Mouse (Mus musculus): ENCODE results near the gene Atf6. TPM values are rescaled to one million over a fixed set of nuclear protein-coding genes. Genes with fewer than 3 reads are reported as not detected.

Gene Atf6
- total RNA-seq, 1 experiment, result 33.2 TPM

- no peak overlapping the region for H3K9ac ChIP-seq (ENCODE audit: insufficient read depth, low read depth, low read length, poor library complexity, severe bottlenecking)
- no peaks in the 10 kb centered on the region for H3K36me3 ChIP-seq (ENCODE audit: control insufficient read depth, insufficient read depth, low read length, poor library complexity, severe bottlenecking)
- DNase-seq (ENCODE audit: low read depth, low spot score), result no peak
- H3K4me1 ChIP-seq (ENCODE audit: control insufficient read depth in 2 of 2, insufficient read depth in 2 of 2, low read length in 2 of 2, poor library complexity in 1 of 2), result no peaks in the 10 kb centered on the region
- H3K4me3 ChIP-seq (ENCODE audit: insufficient read depth in 1 of 2, low read depth in 1 of 2, low read length in 2 of 2, poor library complexity in 1 of 2, severe bottlenecking in 1 of 2), result no peak overlapping the region
- H3K27ac ChIP-seq (ENCODE audit: insufficient read depth, low read depth, low read length, poor library complexity, severe bottlenecking), result no peak overlapping the region
- TF ChIP-seq CHD2 (IDR thresholded peaks at IDR 0.05; ENCODE audit: low read depth, low read length) (no peak), ZC3H11A (IDR thresholded peaks at IDR 0.05; ENCODE audit: borderline replicate concordance, low read depth, low read length) (no peak), ZNF384 (IDR thresholded peaks at IDR 0.05; ENCODE audit: low read depth, low read length) (no peak), HCFC1 (IDR thresholded peaks at IDR 0.05; ENCODE audit: borderline replicate concordance, insufficient read depth, low read length) (no peak), MAFK (IDR thresholded peaks at IDR 0.05; ENCODE audit: insufficient read depth, low read depth, low read length) (no peak)
- no peaks in the 10 kb centered on the region for H3K9me3 ChIP-seq (ENCODE audit: control insufficient read depth, insufficient read depth, low read depth, low read length)
- in situ Hi-C loops (cut with MboI; ENCODE audit: low sequenced_read_pairs in 2 of 2, unreplicated experiment in 2 of 2), result no loop called here
These were observed 115.8 kb downstream of the Atf6 start for GRCm38 (mm10) chr1:170751797-170752196.

- Histone ChIP-seq H3K4me1 (ENCODE audit: control insufficient read depth in 2 of 2, insufficient read depth in 2 of 2, low read length in 2 of 2, poor library complexity in 1 of 2) (no peaks in the 10 kb centered on the region), H3K9ac (ENCODE audit: insufficient read depth, low read depth, low read length, poor library complexity, severe bottlenecking) (no peak overlapping the region), H3K4me3 (ENCODE audit: insufficient read depth in 1 of 2, low read depth in 1 of 2, low read length in 2 of 2, poor library complexity in 1 of 2, severe bottlenecking in 1 of 2) (no peak overlapping the region), H3K9me3 (ENCODE audit: control insufficient read depth, insufficient read depth, low read depth, low read length) (no peaks in the 10 kb centered on the region), H3K27ac (ENCODE audit: insufficient read depth, low read depth, low read length, poor library complexity, severe bottlenecking) (no peak overlapping the region), H3K36me3 (ENCODE audit: control insufficient read depth, insufficient read depth, low read length, poor library complexity, severe bottlenecking) (no peaks in the 10 kb centered on the region)
- in situ Hi-C loops (cut with MboI; ENCODE audit: low sequenced_read_pairs in 2 of 2, unreplicated experiment in 2 of 2), result no loop called here
- no peak for DNase-seq (ENCODE audit: low read depth, low spot score)
- TF ChIP-seq HCFC1 (IDR thresholded peaks at IDR 0.05; ENCODE audit: borderline replicate concordance, insufficient read depth, low read length), result no peak
- TF ChIP-seq ZNF384 (IDR thresholded peaks at IDR 0.05; ENCODE audit: low read depth, low read length), result no peak
- TF ChIP-seq CHD2 (IDR thresholded peaks at IDR 0.05; ENCODE audit: low read depth, low read length), result no peak
- no peak for TF ChIP-seq ZC3H11A (IDR thresholded peaks at IDR 0.05; ENCODE audit: borderline replicate concordance, low read depth, low read length)
- no peak for TF ChIP-seq MAFK (IDR thresholded peaks at IDR 0.05; ENCODE audit: insufficient read depth, low read depth, low read length)
These were observed 121.0 kb downstream of the Atf6 start for GRCm38 (mm10) chr1:170746523-170746922.

GRCm38 (mm10) chr1:170741497-170742246 lies 125.9 kb downstream of the Atf6 start:
- H3K4me3 ChIP-seq (ENCODE audit: insufficient read depth in 1 of 2, low read depth in 1 of 2, low read length in 2 of 2, poor library complexity in 1 of 2, severe bottlenecking in 1 of 2), result no peak overlapping the region
- no peaks in the 10 kb centered on the region for H3K36me3 ChIP-seq (ENCODE audit: control insufficient read depth, insufficient read depth, low read length, poor library complexity, severe bottlenecking)
- H3K27ac ChIP-seq (ENCODE audit: insufficient read depth, low read depth, low read length, poor library complexity, severe bottlenecking), result no peak overlapping the region
- H3K4me1 ChIP-seq (ENCODE audit: control insufficient read depth in 2 of 2, insufficient read depth in 2 of 2, low read length in 2 of 2, poor library complexity in 1 of 2), result no peaks in the 10 kb centered on the region
- TF ChIP-seq HCFC1 (IDR thresholded peaks at IDR 0.05; ENCODE audit: borderline replicate concordance, insufficient read depth, low read length) (no peak), ZC3H11A (IDR thresholded peaks at IDR 0.05; ENCODE audit: borderline replicate concordance, low read depth, low read length) (no peak), ZNF384 (IDR thresholded peaks at IDR 0.05; ENCODE audit: low read depth, low read length) (no peak), MAFK (IDR thresholded peaks at IDR 0.05; ENCODE audit: insufficient read depth, low read depth, low read length) (no peak), CHD2 (IDR thresholded peaks at IDR 0.05; ENCODE audit: low read depth, low read length) (no peak)
- in situ Hi-C loops (cut with MboI; ENCODE audit: low sequenced_read_pairs in 2 of 2, unreplicated experiment in 2 of 2), result no loop called here
- H3K9ac ChIP-seq (ENCODE audit: insufficient read depth, low read depth, low read length, poor library complexity, severe bottlenecking), result no peak overlapping the region
- no peak for DNase-seq (ENCODE audit: low read depth, low spot score)
- H3K9me3 ChIP-seq (ENCODE audit: control insufficient read depth, insufficient read depth, low read depth, low read length), result no peaks in the 10 kb centered on the region

- DNase-seq (ENCODE audit: low read depth, low spot score), result no peak
- in situ Hi-C loops (cut with MboI; ENCODE audit: low sequenced_read_pairs in 2 of 2, unreplicated experiment in 2 of 2), result no loop called here
- Histone ChIP-seq H3K27ac (ENCODE audit: insufficient read depth, low read depth, low read length, poor library complexity, severe bottlenecking) (no peak overlapping the region), H3K4me1 (ENCODE audit: control insufficient read depth in 2 of 2, insufficient read depth in 2 of 2, low read length in 2 of 2, poor library complexity in 1 of 2) (no peaks in the 10 kb centered on the region), H3K9me3 (ENCODE audit: control insufficient read depth, insufficient read depth, low read depth, low read length) (no peaks in the 10 kb centered on the region), H3K4me3 (ENCODE audit: insufficient read depth in 1 of 2, low read depth in 1 of 2, low read length in 2 of 2, poor library complexity in 1 of 2, severe bottlenecking in 1 of 2) (no peak overlapping the region), H3K9ac (ENCODE audit: insufficient read depth, low read depth, low read length, poor library complexity, severe bottlenecking) (no peak overlapping the region), H3K36me3 (ENCODE audit: control insufficient read depth, insufficient read depth, low read length, poor library complexity, severe bottlenecking) (peaks cover 1% of the 10 kb centered on the region; the same call in 1 of the 2 replicates)
- TF ChIP-seq ZNF384 (IDR thresholded peaks at IDR 0.05; ENCODE audit: low read depth, low read length) (no peak), HCFC1 (IDR thresholded peaks at IDR 0.05; ENCODE audit: borderline replicate concordance, insufficient read depth, low read length) (no peak), MAFK (IDR thresholded peaks at IDR 0.05; ENCODE audit: insufficient read depth, low read depth, low read length) (no peak)
These were observed 132.7 kb downstream of the Atf6 start for GRCm38 (mm10) chr1:170734866-170735265.

- no peaks in the 10 kb centered on the region for H3K9me3 ChIP-seq (ENCODE audit: control insufficient read depth, insufficient read depth, low read depth, low read length)
- in situ Hi-C loops (cut with MboI; ENCODE audit: low sequenced_read_pairs in 2 of 2, unreplicated experiment in 2 of 2), result no loop called here
These were observed 135.0 kb downstream of the Atf6 start for GRCm38 (mm10) chr1:170732596-170732890.

More at GRCm38 (mm10) chr1:170732596-170732890, 135.0 kb downstream of the Atf6 start:
- Histone ChIP-seq H3K27ac (ENCODE audit: insufficient read depth, low read depth, low read length, poor library complexity, severe bottlenecking) (no peak overlapping the region), H3K9ac (ENCODE audit: insufficient read depth, low read depth, low read length, poor library complexity, severe bottlenecking) (no peak overlapping the region), H3K4me1 (ENCODE audit: control insufficient read depth in 2 of 2, insufficient read depth in 2 of 2, low read length in 2 of 2, poor library complexity in 1 of 2) (no peaks in the 10 kb centered on the region), H3K36me3 (ENCODE audit: control insufficient read depth, insufficient read depth, low read length, poor library complexity, severe bottlenecking) (peaks cover 1% of the 10 kb centered on the region; the same call in 1 of the 2 replicates), H3K4me3 (ENCODE audit: insufficient read depth in 1 of 2, low read depth in 1 of 2, low read length in 2 of 2, poor library complexity in 1 of 2, severe bottlenecking in 1 of 2) (no peak overlapping the region)
- no peak for TF ChIP-seq ZNF384 (IDR thresholded peaks at IDR 0.05; ENCODE audit: low read depth, low read length)
- no peak for TF ChIP-seq MAFK (IDR thresholded peaks at IDR 0.05; ENCODE audit: insufficient read depth, low read depth, low read length)
- TF ChIP-seq HCFC1 (IDR thresholded peaks at IDR 0.05; ENCODE audit: borderline replicate concordance, insufficient read depth, low read length), result no peak
- TF ChIP-seq ZC3H11A (IDR thresholded peaks at IDR 0.05; ENCODE audit: borderline replicate concordance, low read depth, low read length), result no peak
- TF ChIP-seq CHD2 (IDR thresholded peaks at IDR 0.05; ENCODE audit: low read depth, low read length), result no peak
- no peak for DNase-seq (ENCODE audit: low read depth, low spot score)
